Mouse (Mus musculus) liver, postnatal 0 days (tissue): ENCODE measurements around the gene Med12l.

ENCODE experiments used
- CTCF ChIP-seq: sonication (generic); IDR thresholded peaks from 2 replicates; pipeline ENCODE4 v1.5.1; 2016; ENCODE audit warnings: antibody characterized with exemption, low read depth
- EP300 ChIP-seq: IDR thresholded peaks from 2 replicates; pipeline ENCODE4 v1.6.1; 2016; ENCODE audit warnings: antibody characterized with exemption, low read depth, mild to moderate bottlenecking

DNA sequence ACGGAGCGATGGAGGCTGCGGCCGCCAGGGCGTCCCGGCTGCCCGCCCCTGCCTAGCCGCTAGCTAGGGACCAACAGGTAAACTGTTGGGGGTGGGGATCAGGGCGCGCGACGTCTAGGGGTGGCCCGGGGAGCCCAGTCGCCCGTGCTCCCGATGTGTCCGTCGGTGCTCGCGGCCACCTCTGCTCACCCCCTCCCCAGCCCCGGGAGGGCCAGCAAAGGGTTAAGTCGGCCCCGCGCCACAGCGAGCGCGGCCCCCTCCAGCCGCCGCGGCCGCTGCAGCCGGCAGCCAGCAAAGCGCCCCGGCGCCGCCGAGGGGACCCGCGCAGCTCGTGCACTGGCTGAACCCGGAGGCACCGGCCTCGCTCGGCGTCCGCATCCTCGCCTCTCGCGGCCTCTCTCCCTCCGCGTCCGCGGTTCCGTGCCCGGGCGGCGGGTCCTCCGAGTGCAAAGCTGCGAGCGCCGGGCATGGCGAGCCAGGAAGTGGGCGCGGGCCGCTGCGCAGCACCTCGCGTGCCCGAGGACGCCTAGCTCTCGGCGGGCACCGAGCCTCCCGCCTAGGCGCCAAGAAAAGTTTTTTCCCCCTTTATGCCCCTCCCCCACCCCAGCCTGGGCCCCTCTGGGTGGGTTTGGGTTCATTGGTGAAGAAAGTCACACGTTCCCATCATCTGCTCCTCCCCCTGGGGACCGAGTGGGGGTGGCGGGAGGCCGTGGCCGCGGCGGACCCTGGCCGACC, 538 bp downstream of the Med12l start:
- TF ChIP-seq CTCF (no peak), EP300 (no peak)
